Mouse (Mus musculus): ENCODE measurements around the gene Stard13.

DNA sequence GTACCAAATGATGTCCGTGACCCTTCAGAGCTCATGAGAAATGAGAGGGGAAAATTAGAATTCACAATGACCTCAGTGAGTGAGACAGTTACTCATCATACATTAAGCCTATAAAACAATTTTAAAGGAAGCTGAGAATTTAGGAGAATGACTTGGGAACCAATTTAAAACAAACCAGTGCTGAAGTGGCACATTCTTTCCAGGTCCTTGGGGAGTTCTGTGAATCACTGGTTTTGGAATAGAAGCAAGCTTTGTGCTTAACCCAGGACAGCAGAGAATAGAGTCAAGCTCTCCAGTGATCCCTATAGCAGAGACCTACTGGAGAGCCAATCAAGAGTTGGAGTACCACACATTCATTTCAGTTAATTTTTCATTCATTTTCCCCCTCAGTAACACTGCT lies 59.9 kb downstream of the Stard13 start:
- TF ChIP-seq POLR2A (IDR thresholded peaks at IDR 0.05; ENCODE audit: extremely low read depth, insufficient read depth, low read length) (no peak), CTCF (IDR thresholded peaks at IDR 0.05; ENCODE audit: low read depth, low read length) (no peak)
